Mouse (Mus musculus): ENCODE data around the gene Prok2. TPM values are rescaled to one million over a fixed set of nuclear protein-coding genes. Genes with fewer than 3 reads are reported as not detected.

The Prok2 gene
- polyA plus RNA-seq (2014; fragmentation: Illumina TruSeq; extraction: RNeasy Lipid Tissue Mini Kit (QIAGEN cat#74804); ENCODE audit: low read depth, low replicate concordance): not detected

DNA sequence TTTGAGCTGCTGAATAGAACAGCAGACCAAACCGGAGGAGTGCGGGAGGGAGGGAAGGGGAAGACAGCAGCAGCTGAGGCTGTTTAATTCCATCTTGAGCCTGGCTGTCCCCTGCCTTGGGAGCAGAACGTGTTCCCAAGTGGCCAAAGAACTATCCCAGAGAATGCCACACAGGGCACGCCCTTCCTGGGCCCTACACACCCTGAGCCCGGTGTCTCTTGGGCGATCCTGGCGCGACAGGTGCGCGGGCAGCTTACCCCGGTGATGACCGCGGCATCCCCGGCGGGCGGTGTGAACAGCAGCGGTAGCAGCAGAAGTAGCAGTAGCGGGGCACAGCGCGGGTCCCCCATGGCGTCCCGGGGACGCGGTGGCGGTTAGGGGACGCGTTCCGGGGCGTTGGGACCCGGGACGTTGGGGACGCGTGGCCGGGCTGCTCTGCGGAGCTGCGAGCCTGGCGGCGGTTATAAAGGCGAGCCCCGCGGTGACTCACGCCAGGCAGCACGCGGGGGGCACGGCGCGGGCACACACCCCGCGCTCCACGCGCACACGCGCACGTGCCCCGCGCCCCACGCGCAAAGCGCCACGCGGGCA, at the start of gene Prok2:
Prok2 (minus strand) TSS at position 422 of the 591 bp plus-strand sequence.

DNA sequence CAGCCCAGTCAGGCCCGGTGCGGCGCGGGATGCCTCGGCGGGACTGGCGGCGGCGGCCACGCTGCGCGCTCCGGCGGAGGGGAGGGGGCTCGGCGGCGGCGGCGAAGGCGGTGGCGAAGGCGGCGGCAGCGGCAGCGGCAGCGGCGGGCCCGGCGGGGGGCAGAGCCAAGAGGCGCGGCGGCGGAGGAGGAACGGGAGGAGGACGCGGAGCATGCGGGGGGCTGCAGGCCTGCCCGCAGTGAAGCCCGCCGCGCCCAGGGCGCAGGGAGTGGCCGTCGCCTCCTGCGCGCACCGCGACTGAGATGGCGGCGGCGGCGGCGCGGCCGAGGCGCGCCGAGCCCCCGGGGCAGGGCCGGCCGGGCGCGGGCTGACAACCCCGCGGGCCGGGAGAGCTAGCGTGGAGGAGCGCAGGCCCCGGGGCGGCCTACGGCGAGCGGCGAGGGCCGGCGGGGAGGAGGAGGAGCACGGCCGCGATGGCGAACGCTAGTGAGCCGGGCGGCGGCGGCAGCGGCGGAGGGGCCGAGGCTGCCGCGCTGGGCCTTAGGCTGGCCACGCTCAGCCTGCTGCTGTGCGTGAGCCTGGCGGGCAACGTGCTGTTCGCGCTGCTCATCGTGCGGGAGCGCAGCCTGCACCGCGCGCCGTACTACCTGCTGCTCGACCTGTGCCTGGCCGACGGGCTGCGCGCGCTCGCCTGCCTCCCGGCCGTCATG, 33.8 kb downstream of the Prok2 start, which contains the start of gene Gpr27:
Gpr27 (plus strand) TSS at position 474 of the 710 bp plus-strand sequence.

DNA sequence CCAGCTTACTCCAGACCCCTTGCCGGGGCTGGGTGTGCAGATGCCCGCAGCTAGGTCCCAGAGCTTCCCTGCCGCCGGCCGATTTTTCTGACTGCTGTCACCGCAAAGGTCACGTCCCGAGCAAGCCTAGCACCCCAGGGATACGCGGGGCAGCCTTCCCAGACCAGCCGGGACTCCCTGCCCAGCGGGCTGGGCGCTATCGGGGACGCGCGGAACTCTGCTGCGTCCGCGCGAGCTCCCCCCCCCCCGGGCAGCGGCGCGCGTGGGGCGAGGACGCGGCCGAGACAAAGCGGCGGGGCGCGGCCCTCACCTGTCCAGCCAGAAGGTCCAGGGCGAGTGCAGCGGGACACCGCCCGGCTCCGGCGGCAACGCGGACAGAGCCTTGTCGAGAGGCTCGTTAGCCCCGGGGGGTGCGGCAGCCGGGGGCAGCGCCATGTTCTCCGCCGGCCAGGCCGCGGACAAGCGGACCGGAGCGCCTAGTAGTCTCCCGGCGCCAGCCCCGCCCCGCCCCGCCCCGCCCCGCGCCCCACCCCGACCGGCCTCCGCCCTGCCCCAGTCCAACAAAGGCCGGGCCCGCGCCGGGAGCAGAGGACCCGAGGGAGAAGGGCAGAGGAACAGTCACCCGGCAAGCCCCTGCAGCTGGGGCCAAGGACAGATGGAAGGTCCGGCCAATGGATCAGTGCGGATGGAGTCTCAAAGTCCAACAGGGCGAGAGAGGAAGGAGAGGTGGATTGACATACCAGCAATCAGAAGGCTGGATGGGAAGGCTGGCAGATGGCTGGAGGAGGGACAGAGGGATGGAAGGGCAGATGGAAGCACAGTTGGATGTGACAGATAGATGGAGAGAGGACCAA, 59.6 kb downstream of the Prok2 start, which contains the start of the genes Eif4e3 and Gm20696:
Eif4e3 (minus strand) TSS at position 454 of the 854 bp plus-strand sequence.
Gm20696 (minus strand) TSS at position 480 of the 854 bp plus-strand sequence.

Other genes starting within 250 kb of the Prok2 start
- gene Foxp1, start 203.7 kb downstream of the Prok2 start, polyA plus RNA-seq (2014; fragmentation: Illumina TruSeq; extraction: RNeasy Lipid Tissue Mini Kit (QIAGEN cat#74804); ENCODE audit: low read depth, low replicate concordance): 13.9 TPM
- gene Eif4e3, start 59.6 kb downstream of the Prok2 start, polyA plus RNA-seq (2014; fragmentation: Illumina TruSeq; extraction: RNeasy Lipid Tissue Mini Kit (QIAGEN cat#74804); ENCODE audit: low read depth, low replicate concordance): 50.8 TPM
- not detected for gene Gm20696, start 59.6 kb downstream of the Prok2 start, polyA plus RNA-seq (2014; fragmentation: Illumina TruSeq; extraction: RNeasy Lipid Tissue Mini Kit (QIAGEN cat#74804); ENCODE audit: low read depth, low replicate concordance)
- 10.1 TPM for gene Gpr27, start 33.7 kb downstream of the Prok2 start, polyA plus RNA-seq (2014; fragmentation: Illumina TruSeq; extraction: RNeasy Lipid Tissue Mini Kit (QIAGEN cat#74804); ENCODE audit: low read depth, low replicate concordance)

All from heart, adult 10 weeks (tissue).